Mouse (Mus musculus): ENCODE measurements at regions not wholly inside any gene's neighbourhood (a gene's known extent, or its start where the extent isn't known, plus 50 kb on each side); places are given as distances from the start of the nearest gene placed in this dataset.

GRCm38 (mm10) chr13:83716711-83717171 is 212.9 kb downstream of the Mef2c start:
- Histone ChIP-seq H3K27ac (no peak overlapping the region), H3K9me3 (no peaks in the 10 kb centered on the region), H3K36me3 (no peaks in the 10 kb centered on the region), H3K4me2 (replicated peaks) (no peak overlapping the region), H3K27me3 (replicated peaks) (peaks cover 74% of the 10 kb centered on the region), H3K9ac (no peak overlapping the region), H3K4me1 (replicated peaks) (no peaks in the 10 kb centered on the region; the same call in 1 of the 2 replicates), H3K4me3 (replicated peaks) (no peak overlapping the region)
- 3% methylated on average over 8 of the region's 8 CpGs for WGBS
- ATAC-seq, result no peak

DNA sequence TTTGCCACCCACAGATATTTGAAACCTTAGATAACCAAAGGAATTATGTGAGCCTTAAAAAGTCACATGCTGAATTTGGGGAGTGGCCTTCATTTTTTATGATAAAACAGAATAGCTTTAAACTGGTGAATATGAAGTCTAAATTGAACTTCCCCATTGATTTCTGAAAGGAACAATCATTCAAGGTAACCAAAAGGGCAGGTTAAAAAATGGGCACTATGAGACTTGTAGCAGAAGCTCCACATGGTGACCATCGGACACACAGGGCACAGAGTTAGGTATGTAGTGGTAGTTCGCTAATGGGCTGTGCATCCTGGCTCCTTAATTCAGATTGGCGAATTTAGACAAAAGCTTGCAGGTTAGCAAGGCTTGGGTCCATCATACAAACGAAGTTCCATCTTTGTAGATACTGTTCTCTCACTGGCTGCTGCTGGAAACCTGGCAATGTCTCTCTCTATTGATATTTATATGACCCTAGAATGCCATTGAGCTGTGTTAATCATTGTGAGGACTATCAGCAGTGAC is 213.9 kb downstream of the Mef2c start:
- 9% methylated on average over 4 of the region's 4 CpGs for WGBS
- Histone ChIP-seq H3K27me3 (replicated peaks) (peaks cover 81% of the 10 kb centered on the region), H3K4me1 (replicated peaks) (no peaks in the 10 kb centered on the region; the same call in 1 of the 2 replicates), H3K4me3 (replicated peaks) (no peak overlapping the region), H3K36me3 (no peaks in the 10 kb centered on the region), H3K27ac (no peak overlapping the region), H3K9ac (no peak overlapping the region), H3K9me3 (no peaks in the 10 kb centered on the region), H3K4me2 (replicated peaks) (no peak overlapping the region)
- ATAC-seq, result no peak

DNA sequence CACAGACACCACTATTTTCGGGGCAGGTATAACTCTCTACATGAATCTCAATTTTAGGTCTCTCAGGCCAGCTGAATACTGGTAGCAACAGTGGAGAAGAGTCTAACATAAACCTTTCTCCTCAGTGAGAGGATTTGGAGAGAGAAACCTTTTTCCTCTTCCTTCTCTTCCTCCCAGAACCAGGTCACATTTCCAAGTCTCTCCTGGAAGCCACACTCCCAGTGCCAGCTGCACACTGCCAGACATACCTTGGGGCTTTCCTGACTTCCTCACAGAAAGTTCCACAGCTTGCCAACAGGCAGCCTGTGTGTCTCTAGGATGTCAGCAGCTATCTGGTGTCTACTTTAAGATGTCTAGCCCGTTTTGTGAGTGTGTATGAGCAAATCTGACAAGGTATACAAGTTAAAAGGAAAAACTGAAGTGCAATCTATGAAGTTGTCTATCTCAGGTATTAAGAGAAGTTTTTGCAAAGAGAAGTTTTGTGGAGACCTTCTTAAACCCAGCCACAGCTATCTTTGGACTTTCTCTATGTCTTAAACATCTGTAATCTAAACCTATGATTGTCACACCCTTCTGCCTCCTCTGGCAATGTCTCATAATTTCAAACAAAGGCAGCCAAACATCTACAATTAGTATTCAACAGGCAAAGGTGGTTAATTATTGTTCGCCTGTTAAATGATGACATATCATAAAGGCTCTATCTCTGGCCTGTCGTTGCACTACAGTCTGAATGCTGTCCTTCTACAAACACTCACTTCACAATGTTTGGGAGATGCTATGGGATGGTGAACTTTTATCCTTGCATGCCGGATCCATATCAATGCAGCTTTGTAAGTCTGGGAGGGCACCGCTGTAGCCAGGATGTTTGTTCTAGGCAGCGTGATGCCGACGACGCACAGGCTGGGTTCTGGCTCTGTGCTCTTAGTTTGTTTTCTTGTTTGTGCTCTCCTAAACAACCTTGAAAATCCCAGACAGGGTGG is 214.9 kb downstream of the Mef2c start:
- H3K4me3 ChIP-seq (replicated peaks), result no peak overlapping the region
- no peak for ATAC-seq

DNA sequence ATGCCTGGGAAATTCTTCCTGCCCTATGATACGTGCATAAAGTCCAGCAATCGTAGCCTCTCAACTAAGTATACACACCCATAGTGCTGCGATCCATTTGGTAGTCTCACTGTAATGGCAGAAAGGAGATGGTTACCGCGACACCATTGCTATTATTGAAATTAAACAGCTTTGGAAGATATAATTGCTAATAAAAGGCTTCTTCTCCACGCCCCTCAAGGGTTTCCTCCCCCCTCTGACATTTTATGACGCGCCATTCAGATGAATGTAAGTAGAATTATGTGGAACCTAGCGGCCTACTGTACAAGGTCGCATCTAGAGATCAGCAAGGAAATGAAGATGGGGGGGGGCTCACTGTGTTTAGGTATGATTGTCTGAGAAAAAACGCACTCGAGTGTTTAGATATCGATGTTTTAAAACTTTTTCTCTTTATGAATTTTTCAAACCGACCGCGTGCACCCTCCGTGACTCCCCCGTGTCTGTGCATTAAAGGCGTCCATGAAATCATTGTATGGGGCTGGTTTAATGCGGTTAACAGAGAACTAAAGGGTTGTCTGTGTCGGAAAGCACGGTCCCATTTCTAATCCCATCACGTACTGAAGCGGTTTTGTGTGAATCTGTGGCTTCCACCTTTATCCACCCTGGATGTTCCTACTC is 215.9 kb downstream of the Mef2c start:
- no peak overlapping the region for H3K9ac ChIP-seq
- WGBS, result 6% methylated on average over 24 of the region's 24 CpGs
- ATAC-seq, result no peak
- peaks cover 86% of the 10 kb centered on the region for H3K27me3 ChIP-seq (replicated peaks)
- no peak overlapping the region for H3K27ac ChIP-seq
- H3K9me3 ChIP-seq, result no peaks in the 10 kb centered on the region
- H3K4me2 ChIP-seq (replicated peaks), result no peak overlapping the region
- no peaks in the 10 kb centered on the region for H3K36me3 ChIP-seq
- no peak overlapping the region for H3K4me3 ChIP-seq (replicated peaks)
- no peaks in the 10 kb centered on the region; the same call in 1 of the 2 replicates for H3K4me1 ChIP-seq (replicated peaks)

More for the DNA sequence above, 214.9 kb downstream of the Mef2c start:
- Histone ChIP-seq H3K27ac (no peak overlapping the region), H3K4me1 (replicated peaks) (no peaks in the 10 kb centered on the region; the same call in 1 of the 2 replicates), H3K4me2 (replicated peaks) (no peak overlapping the region), H3K9me3 (no peaks in the 10 kb centered on the region), H3K36me3 (no peaks in the 10 kb centered on the region), H3K9ac (no peak overlapping the region), H3K27me3 (replicated peaks) (peaks cover 83% of the 10 kb centered on the region)
- 5% methylated on average over 10 of the region's 10 CpGs for WGBS

DNA sequence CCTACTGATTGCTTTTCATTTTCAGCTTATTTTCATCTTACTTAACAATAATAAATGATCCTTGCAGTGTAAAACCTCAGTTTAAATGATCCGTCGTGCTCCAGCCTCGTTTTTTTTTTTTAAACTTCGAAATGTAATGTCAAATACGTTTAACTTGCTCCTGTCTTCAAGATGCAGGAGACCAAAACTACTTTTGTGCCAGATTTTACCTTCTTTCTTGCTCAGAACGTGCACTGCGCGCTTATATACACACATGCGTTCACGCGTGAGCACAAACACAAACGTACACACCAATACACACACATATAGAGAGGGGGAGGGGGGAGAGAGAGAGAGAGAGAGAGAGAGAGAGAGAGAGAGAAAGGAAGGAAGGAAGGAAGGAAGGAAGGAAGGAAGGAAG is 216.5 kb downstream of the Mef2c start:
- no peak for ATAC-seq
- H3K4me1 ChIP-seq (replicated peaks), result no peaks in the 10 kb centered on the region; the same call in 1 of the 2 replicates
- no peaks in the 10 kb centered on the region for H3K36me3 ChIP-seq
- 1% methylated on average over 12 of the region's 12 CpGs for WGBS
- H3K9me3 ChIP-seq, result no peaks in the 10 kb centered on the region
- no peak overlapping the region for H3K4me2 ChIP-seq (replicated peaks)
- H3K9ac ChIP-seq, result no peak overlapping the region
- H3K27ac ChIP-seq, result no peak overlapping the region
- H3K27me3 ChIP-seq (replicated peaks), result peaks cover 88% of the 10 kb centered on the region
- no peak overlapping the region for H3K4me3 ChIP-seq (replicated peaks)

GRCm38 (mm10) chr13:83720883-83721371 is 217.1 kb downstream of the Mef2c start:
- Histone ChIP-seq H3K4me1 (replicated peaks) (no peaks in the 10 kb centered on the region; the same call in 1 of the 2 replicates), H3K4me2 (replicated peaks) (peak overlapping the region; percentile 33; the same call in 1 of the 2 replicates), H3K27ac (no peak overlapping the region), H3K9ac (no peak overlapping the region), H3K4me3 (replicated peaks) (peak overlapping the region; percentile 19), H3K36me3 (no peaks in the 10 kb centered on the region), H3K9me3 (no peaks in the 10 kb centered on the region), H3K27me3 (replicated peaks) (peaks cover 87% of the 10 kb centered on the region)
- ATAC-seq, result peak; percentile 31; the same call in 1 of the 2 replicates
- WGBS, result 1% methylated on average over 30 of the region's 30 CpGs

DNA sequence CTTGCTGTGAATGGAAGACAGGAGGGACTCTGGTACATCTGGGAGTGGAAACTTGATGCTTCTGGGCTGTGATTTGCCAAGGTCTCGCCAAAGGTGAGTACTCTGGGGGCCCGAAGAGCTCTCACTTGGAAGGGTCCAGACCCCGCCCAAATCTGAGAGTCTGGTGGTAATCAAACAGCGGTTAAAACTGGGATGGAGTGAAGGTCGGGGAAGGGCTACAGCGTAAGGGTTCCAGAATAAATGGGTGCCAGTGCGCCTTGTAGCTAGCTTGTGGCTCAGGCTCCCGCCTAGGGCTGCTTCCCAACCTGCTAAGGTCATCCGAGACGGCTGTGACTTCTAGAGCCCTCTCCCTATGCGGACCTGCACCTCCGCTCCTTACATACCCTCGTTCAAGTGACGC is 217.7 kb downstream of the Mef2c start:
- no peak overlapping the region for H3K27ac ChIP-seq
- no peak overlapping the region; the same call in 1 of the 2 replicates for H3K4me2 ChIP-seq (replicated peaks)
- 2% methylated on average over 14 of the region's 14 CpGs for WGBS
- H3K36me3 ChIP-seq, result no peaks in the 10 kb centered on the region
- no peak overlapping the region for H3K9ac ChIP-seq
- ATAC-seq, result no peak
- no peaks in the 10 kb centered on the region for H3K9me3 ChIP-seq
- peak overlapping the region; percentile 12; the same call in 1 of the 2 replicates for H3K4me3 ChIP-seq (replicated peaks)
- no peaks in the 10 kb centered on the region; the same call in 1 of the 2 replicates for H3K4me1 ChIP-seq (replicated peaks)
- H3K27me3 ChIP-seq (replicated peaks), result peaks cover 87% of the 10 kb centered on the region

DNA sequence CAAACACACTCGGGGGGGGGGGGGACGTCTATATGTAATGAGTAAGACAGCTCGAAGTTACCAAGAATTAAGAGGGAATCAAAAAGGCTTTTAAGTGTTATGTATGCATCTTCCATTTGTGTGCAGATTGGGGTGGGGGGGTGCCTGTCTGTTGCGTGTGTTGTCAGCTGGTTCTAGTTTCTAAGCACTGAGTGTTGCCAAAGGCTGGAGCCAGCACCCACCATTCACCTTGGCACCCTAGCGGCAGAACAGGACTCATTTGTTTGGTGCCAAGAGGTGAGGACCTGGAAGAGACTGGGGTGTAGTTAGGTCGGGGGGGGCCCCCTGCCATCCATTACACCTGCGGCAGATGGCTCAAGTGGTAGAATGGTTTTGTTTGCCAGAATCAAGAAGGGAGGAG is 218.4 kb downstream of the Mef2c start:
- no peaks in the 10 kb centered on the region for H3K36me3 ChIP-seq
- no peak overlapping the region for H3K4me3 ChIP-seq (replicated peaks)
- ATAC-seq, result no peak
- 6% methylated on average over 7 of the region's 7 CpGs for WGBS
- peaks cover 87% of the 10 kb centered on the region for H3K27me3 ChIP-seq (replicated peaks)
- no peak overlapping the region for H3K27ac ChIP-seq
- peaks cover under 1% of the 10 kb centered on the region; the same call in 1 of the 2 replicates for H3K4me1 ChIP-seq (replicated peaks)
- H3K9me3 ChIP-seq, result no peaks in the 10 kb centered on the region
- no peak overlapping the region for H3K4me2 ChIP-seq (replicated peaks)
- no peak overlapping the region for H3K9ac ChIP-seq

DNA sequence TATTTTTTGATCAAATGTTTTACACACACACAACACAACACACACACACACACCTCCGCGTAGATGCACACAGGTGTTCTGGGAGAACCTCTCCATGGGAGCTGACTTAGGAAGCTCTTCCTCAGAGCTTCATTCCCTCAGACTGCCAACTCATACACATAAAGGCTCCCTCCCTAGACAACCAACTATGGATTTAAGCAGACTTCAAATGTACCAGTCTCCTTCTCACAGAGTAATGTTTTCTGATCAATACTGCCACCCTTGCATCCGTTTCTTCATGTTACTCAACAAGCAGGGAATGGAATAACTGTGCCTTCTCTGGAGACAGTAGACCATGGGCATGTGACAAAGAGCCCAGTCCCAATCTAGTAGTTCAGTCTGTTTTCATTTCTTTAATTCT is 219.0 kb downstream of the Mef2c start:
- H3K4me1 ChIP-seq (replicated peaks), result peaks cover 2% of the 10 kb centered on the region; the same call in 1 of the 2 replicates
- no peak overlapping the region for H3K9ac ChIP-seq
- no peak for ATAC-seq
- no peaks in the 10 kb centered on the region for H3K9me3 ChIP-seq
- H3K27ac ChIP-seq, result no peak overlapping the region
- peaks cover 87% of the 10 kb centered on the region for H3K27me3 ChIP-seq (replicated peaks)
- no peaks in the 10 kb centered on the region for H3K36me3 ChIP-seq
- no peak overlapping the region for H3K4me2 ChIP-seq (replicated peaks)
- 4% methylated on average over 3 of the region's 3 CpGs for WGBS
- no peak overlapping the region for H3K4me3 ChIP-seq (replicated peaks)

GRCm38 (mm10) chr13:83723396-83723795 is 219.6 kb downstream of the Mef2c start:
- Histone ChIP-seq H3K36me3 (no peaks in the 10 kb centered on the region), H3K4me1 (replicated peaks) (peaks cover 2% of the 10 kb centered on the region; the same call in 1 of the 2 replicates)
- 21% methylated on average over 2 of the region's 2 CpGs for WGBS

GRCm38 (mm10) chr13:83724196-83724595 is 220.4 kb downstream of the Mef2c start:
- no peak for ATAC-seq
- Histone ChIP-seq H3K27ac (no peak overlapping the region), H3K27me3 (replicated peaks) (peaks cover 84% of the 10 kb centered on the region), H3K9ac (no peak overlapping the region), H3K4me3 (replicated peaks) (no peak overlapping the region), H3K4me2 (replicated peaks) (no peak overlapping the region), H3K36me3 (no peaks in the 10 kb centered on the region), H3K9me3 (no peaks in the 10 kb centered on the region), H3K4me1 (replicated peaks) (peaks cover 2% of the 10 kb centered on the region; the same call in 1 of the 2 replicates)
- 18% methylated on average over 3 of the region's 3 CpGs for WGBS

More at GRCm38 (mm10) chr13:83723396-83723795, 219.6 kb downstream of the Mef2c start:
- Histone ChIP-seq H3K4me3 (replicated peaks) (no peak overlapping the region), H3K9me3 (no peaks in the 10 kb centered on the region), H3K27me3 (replicated peaks) (peaks cover 87% of the 10 kb centered on the region), H3K4me2 (replicated peaks) (no peak overlapping the region), H3K27ac (no peak overlapping the region), H3K9ac (no peak overlapping the region)
- no peak for ATAC-seq

- H3K4me2 ChIP-seq (replicated peaks), result no peak overlapping the region
- ATAC-seq, result peak; percentile 56
- WGBS, result 1% methylated on average over 11 of the region's 11 CpGs
- no peak overlapping the region for H3K9ac ChIP-seq
- no peaks in the 10 kb centered on the region for H3K36me3 ChIP-seq
- peaks cover 2% of the 10 kb centered on the region; the same call in 1 of the 2 replicates for H3K4me1 ChIP-seq (replicated peaks)
- no peak overlapping the region for H3K27ac ChIP-seq
- no peak overlapping the region for H3K4me3 ChIP-seq (replicated peaks)
- H3K9me3 ChIP-seq, result no peaks in the 10 kb centered on the region
- peaks cover 78% of the 10 kb centered on the region for H3K27me3 ChIP-seq (replicated peaks)
Measured at GRCm38 (mm10) chr13:83724995-83725394, 221.2 kb downstream of the Mef2c start.

Measured in intestine, embryonic 15.5 days (tissue).